Mouse (Mus musculus): ENCODE results near the gene Naa16.

Gene Naa16

GRCm38 (mm10) chr14:79300641-79301350 is 89.8 kb downstream of the Naa16 start:
- peak; percentile 10 for DNase-seq (ENCODE audit: extremely low read depth, insufficient read length, low spot score)

- no peak for DNase-seq (ENCODE audit: extremely low read depth, insufficient read length, low spot score)
Observed at GRCm38 (mm10) chr14:79299796-79300195, 90.8 kb downstream of the Naa16 start.

GRCm38 (mm10) chr14:79299230-79299629 is 91.3 kb downstream of the Naa16 start:
- no peak for DNase-seq (ENCODE audit: extremely low read depth, insufficient read length, low spot score)

- no peak for DNase-seq (ENCODE audit: extremely low read depth, insufficient read length, low spot score)
Observed at GRCm38 (mm10) chr14:79298314-79298992, 92.1 kb downstream of the Naa16 start.

GRCm38 (mm10) chr14:79296836-79297235 is 93.7 kb downstream of the Naa16 start:
- DNase-seq (ENCODE audit: extremely low read depth, insufficient read length, low spot score): no peak

- DNase-seq (ENCODE audit: extremely low read depth, insufficient read length, low spot score): no peak
Observed at GRCm38 (mm10) chr14:79296201-79296600, 94.4 kb downstream of the Naa16 start.

- no peak for DNase-seq (ENCODE audit: extremely low read depth, insufficient read length, low spot score)
Observed at GRCm38 (mm10) chr14:79295579-79295978, 95.0 kb downstream of the Naa16 start.

GRCm38 (mm10) chr14:79294950-79295349 is 95.6 kb downstream of the Naa16 start:
- DNase-seq (ENCODE audit: extremely low read depth, insufficient read length, low spot score): no peak

- no peak for DNase-seq (ENCODE audit: extremely low read depth, insufficient read length, low spot score)
Observed at GRCm38 (mm10) chr14:79294051-79294814, 96.3 kb downstream of the Naa16 start.

- no peak for DNase-seq (ENCODE audit: extremely low read depth, insufficient read length, low spot score)
Observed at GRCm38 (mm10) chr14:79293119-79293780, 97.3 kb downstream of the Naa16 start.

GRCm38 (mm10) chr14:79291629-79292028 is 98.9 kb downstream of the Naa16 start:
- DNase-seq (ENCODE audit: extremely low read depth, insufficient read length, low spot score): no peak

GRCm38 (mm10) chr14:79290683-79291425 is 99.7 kb downstream of the Naa16 start:
- DNase-seq (ENCODE audit: extremely low read depth, insufficient read length, low spot score): no peak

- DNase-seq (ENCODE audit: extremely low read depth, insufficient read length, low spot score): no peak
Observed at GRCm38 (mm10) chr14:79289909-79290308, 100.7 kb downstream of the Naa16 start.

- DNase-seq (ENCODE audit: extremely low read depth, insufficient read length, low spot score): no peak
Observed at GRCm38 (mm10) chr14:79288280-79288679, 102.3 kb downstream of the Naa16 start.

GRCm38 (mm10) chr14:79287251-79287863 is 103.2 kb downstream of the Naa16 start:
- no peak for DNase-seq (ENCODE audit: extremely low read depth, insufficient read length, low spot score)

GRCm38 (mm10) chr14:79285549-79285948 is 105.0 kb downstream of the Naa16 start:
- DNase-seq (ENCODE audit: extremely low read depth, insufficient read length, low spot score): no peak

- no peak for DNase-seq (ENCODE audit: extremely low read depth, insufficient read length, low spot score)
Observed at GRCm38 (mm10) chr14:79284616-79285015, 106.0 kb downstream of the Naa16 start.

- DNase-seq (ENCODE audit: extremely low read depth, insufficient read length, low spot score): no peak
Observed at GRCm38 (mm10) chr14:79283952-79284351, 106.6 kb downstream of the Naa16 start.

GRCm38 (mm10) chr14:79281894-79282553 is 108.6 kb downstream of the Naa16 start:
- no peak for DNase-seq (ENCODE audit: extremely low read depth, insufficient read length, low spot score)
